Mouse (Mus musculus): ENCODE results near the gene Wt1.

GRCm38 (mm10) chr2:105141371-105141770, 15.0 kb downstream of the Wt1 start:
- TF ChIP-seq CTCF (conservative IDR thresholded peaks at IDR 0.05; ENCODE audit: insufficient read depth, insufficient read length, low read depth, low read length) (no peak), POLR2A (IDR thresholded peaks at IDR 0.05; ENCODE audit: low read depth, low read length) (no peak)

All from kidney, adult 2 months (tissue).